Mouse (Mus musculus): Measurements from ENCODE around the gene Hmx3.

Gene Hmx3

GRCm38 (mm10) chr7:131542115-131542871, at the start of gene Hmx3:
TSS of gene Hmx3 (plus strand) at chr7:131542867.
- no peak for DNase-seq (ENCODE audit: low spot score in 2 of 2)

GRCm38 (mm10) chr7:131503739-131504138, 38.9 kb upstream of the Hmx3 start:
- no peak for DNase-seq (ENCODE audit: low spot score in 2 of 2)

DNA sequence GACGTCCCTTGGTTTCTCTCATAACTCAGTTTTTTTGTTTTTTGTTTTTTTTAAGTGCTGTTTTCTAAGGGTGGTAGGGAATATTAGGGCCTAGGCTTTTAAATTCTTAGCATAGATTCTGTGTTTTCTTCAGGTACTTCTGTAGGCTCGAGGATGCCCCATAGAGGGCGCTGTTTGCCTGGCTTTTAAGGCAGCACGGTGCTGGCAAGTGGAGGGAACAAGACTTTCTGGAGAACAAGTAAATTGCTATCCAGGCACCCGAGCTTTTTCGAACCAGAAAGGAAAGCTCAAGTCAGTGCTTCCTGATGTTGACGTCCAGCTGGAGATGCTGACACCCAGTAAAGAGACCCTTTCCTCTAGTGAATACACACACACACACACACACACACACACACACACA, 2.7 kb upstream of the Hmx3 start:
- peak; percentile 84 to 90 for DNase-seq (ENCODE audit: low spot score in 2 of 2)

- DNase-seq (ENCODE audit: low spot score in 2 of 2), result no peak
Observed at GRCm38 (mm10) chr7:131541184-131542114, 1.2 kb upstream of the Hmx3 start.

DNA sequence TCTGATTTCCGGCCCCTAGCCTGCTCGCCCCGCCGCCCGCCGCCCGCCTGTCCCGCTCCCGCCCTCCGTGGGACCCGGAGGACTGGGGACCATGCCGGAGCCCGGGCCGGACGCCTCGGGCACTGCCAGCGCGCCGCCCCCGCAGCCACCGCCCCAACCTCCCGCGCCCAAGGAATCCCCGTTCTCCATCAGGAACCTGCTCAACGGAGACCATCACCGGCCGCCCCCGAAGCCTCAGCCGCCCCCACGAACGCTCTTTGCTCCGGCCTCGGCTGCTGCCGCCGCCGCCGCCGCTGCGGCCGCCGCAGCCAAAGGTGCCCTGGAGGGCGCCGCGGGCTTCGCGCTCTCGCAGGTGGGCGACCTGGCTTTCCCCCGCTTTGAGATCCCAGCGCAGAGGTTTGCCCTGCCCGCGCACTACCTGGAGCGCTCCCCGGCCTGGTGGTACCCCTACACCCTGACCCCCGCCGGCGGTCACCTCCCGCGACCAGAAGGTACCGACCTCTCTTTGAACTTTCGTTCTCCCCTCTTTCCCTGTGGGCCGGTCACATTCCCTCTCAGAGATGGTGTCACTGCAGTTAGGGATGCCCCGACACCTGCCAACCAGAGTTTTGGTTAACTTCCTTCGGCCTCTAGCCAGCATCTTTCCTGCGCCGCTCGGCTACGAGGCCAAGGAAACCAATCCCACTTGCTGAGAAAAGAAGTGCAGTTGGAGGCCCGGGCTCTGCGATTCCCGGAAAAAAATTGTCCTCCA, 380 bp downstream of the Hmx3 start:
- no peak for DNase-seq (ENCODE audit: low spot score in 2 of 2)

DNA sequence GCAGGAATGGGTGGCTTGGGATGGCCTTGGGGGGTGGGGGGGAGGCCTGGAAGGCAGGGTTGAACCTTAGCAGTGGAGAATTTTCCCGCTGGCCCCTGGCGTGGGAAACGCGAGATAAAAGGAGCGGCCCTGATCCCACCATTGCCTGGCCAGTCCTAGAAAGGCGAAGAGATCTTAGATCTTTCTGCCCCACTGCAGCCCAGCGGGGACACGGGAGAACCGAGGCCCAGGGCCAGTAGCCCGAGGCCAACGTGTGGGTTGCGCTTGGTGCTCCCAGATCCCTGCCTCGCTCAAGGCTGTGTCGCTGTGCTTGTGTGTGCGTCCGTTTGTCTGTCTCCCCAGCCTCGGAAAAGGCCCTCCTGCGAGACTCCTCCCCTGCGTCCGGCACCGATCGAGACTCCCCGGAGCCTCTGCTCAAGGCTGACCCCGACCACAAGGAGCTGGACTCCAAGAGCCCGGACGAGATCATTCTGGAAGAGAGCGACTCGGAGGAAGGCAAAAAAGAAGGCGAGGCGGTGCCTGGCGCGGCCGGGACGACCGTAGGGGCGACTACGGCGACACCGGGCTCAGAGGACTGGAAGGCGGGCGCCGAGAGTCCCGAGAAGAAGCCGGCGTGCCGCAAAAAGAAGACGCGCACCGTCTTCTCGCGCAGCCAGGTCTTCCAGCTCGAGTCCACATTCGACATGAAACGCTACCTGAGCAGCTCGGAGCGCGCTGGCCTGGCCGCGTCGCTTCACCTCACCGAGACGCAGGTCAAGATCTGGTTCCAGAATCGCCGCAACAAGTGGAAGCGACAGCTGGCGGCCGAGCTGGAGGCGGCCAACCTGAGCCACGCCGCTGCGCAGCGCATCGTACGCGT, 1.2 kb downstream of the Hmx3 start:
- no peak for DNase-seq (ENCODE audit: low spot score in 2 of 2)

GRCm38 (mm10) chr7:131544871-131545270, 2.2 kb downstream of the Hmx3 start:
- DNase-seq (ENCODE audit: low spot score in 2 of 2), result no peak

GRCm38 (mm10) chr7:131545701-131546385, 3.2 kb downstream of the Hmx3 start:
- DNase-seq (ENCODE audit: low spot score in 2 of 2), result no peak

DNA sequence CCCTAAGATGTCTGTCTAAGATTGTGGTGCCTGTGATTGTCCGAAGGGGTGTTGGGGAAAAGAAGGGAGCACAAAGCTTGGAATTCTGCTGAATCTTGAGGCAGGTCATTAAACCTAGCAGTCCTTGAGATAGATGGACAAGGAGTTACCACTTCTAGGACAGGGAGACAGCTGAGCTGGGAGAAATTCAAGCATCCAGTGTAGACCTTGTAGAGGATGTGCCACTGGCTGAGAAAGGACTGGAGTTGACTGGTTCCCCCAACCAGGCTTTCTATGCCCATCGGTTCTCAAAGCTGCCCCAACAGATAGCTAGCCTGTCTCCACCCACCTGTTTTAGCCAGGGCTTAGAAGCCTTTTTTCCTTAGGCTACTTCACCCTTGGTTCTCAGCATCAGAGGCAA, 3.8 kb downstream of the Hmx3 start:
- no peak for DNase-seq (ENCODE audit: low spot score in 2 of 2)

GRCm38 (mm10) chr7:131547481-131547880, 4.8 kb downstream of the Hmx3 start:
- no peak for DNase-seq (ENCODE audit: low spot score in 2 of 2)

- DNase-seq (ENCODE audit: low spot score in 2 of 2), result no peak
Observed at GRCm38 (mm10) chr7:131548473-131548872, 5.8 kb downstream of the Hmx3 start, which contains the start of gene Hmx2. TSS of gene Hmx2 (plus strand) at chr7:131548773.

- DNase-seq (ENCODE audit: low spot score in 2 of 2), result no peak
Observed at GRCm38 (mm10) chr7:131551471-131551870, 8.8 kb downstream of the Hmx3 start.

DNA sequence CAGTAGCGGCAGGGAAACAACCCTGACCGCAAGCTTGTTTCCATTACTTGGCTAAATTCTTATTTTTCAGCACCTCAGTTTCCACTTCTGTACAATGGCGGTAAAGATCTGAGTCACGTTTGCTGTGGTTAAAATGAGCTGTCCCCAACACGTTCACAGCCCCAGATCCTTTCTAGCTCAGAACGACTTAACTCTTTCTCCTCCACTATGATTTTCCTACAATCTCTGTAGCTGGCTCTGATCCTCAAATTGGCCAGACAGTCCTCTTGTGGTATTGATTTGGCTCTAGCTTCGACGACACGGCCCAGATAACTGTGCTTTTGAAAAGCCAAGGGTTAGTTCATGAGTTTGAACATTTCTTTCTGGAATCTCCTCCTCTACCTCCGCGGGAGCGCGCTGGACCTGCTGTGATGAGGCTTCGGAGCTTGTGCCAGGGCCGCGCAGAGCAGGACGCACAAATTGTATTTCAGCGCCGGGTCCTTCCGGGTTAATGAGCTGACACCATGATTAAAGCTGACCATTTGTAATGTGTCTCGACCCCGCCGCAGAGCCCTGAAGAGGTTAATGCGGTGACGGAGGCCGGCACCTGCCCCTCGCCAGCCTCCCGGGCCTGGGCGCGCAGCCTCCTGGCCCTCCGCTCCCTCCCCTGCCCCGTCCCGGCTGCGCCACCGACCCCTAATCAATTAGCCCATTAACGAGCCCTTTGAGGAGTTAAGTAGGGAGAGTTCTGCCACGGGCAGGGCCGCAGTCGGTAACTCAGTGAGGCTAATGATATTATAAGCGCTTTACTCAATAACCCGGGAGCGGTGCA, 9.5 kb downstream of the Hmx3 start:
- DNase-seq (ENCODE audit: low spot score in 2 of 2), result no peak

GRCm38 (mm10) chr7:131552781-131553180, 10.1 kb downstream of the Hmx3 start:
- DNase-seq (ENCODE audit: low spot score in 2 of 2), result no peak

GRCm38 (mm10) chr7:131553771-131554175, 11.1 kb downstream of the Hmx3 start:
- no peak for DNase-seq (ENCODE audit: low spot score in 2 of 2)

DNA sequence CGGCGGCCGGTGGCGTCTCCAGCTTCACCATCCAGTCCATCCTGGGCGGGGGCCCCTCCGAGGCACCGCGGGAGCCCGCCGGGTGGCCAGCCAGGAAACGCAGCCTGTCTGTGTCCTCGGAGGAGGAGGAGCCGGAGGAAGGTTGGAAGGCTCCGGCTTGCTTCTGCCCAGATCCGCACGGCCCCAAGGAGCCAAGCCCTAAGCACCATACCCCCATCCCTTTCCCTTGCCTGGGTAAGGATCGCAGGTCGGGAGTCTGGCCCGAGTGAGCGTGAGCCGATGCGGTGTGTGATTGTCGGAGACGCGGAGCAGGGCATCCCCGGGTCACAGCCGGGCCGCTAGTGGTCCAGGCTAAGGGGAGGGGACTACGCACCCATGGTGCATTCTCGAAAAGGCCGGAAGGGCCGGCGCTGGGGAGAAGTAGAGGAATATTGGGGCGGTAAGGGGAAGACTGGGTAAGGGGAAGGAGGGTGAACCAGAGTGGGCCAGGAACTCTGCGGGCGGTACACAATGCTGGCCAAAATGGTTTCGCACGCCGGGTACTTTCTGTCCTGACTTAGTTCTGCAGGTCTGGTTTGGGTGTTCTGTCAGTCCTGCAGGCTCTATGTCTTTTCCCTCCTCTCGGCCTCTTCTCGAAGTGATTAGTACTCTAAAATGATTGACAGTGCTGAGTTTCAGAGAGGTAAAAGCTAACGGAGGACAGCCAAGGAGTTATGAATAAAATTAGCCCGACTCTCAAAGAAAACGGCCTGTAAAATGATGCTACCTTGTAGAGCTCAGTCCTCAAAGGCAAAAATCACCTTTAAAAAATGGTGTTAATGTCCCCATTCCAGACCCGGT, 11.9 kb downstream of the Hmx3 start:
- DNase-seq (ENCODE audit: low spot score in 2 of 2), result no peak

GRCm38 (mm10) chr7:131555301-131556081, 12.8 kb downstream of the Hmx3 start:
- no peak for DNase-seq (ENCODE audit: low spot score in 2 of 2)

DNA sequence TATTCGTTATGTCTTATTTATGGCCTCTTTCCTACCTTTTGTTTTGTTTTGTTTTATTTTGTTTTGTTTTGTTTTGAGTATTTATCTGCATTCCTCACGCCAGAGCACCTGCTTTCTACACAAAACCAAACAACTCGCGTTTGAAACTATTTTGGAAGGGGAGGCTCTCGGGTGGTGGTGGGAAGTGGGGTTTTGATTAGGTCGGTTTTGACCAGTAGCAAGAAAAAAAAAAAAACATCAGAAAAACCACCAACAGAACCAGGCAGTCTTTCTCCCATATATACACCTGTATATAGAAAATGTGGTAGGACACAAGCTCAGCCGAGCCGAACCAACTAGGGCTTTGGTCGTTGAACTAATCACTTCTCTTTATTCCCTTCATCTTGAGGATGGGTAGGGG, 13.4 kb downstream of the Hmx3 start:
- DNase-seq (ENCODE audit: low spot score in 2 of 2), result no peak

Measured in right cerebral cortex, postnatal 10 days (tissue).